Mouse (Mus musculus): ENCODE results near the gene Gm11127. TPM values are rescaled to one million over a fixed set of nuclear protein-coding genes. Genes with fewer than 3 reads are reported as not detected.
A peak's percentile ranks its signal among the peaks of the same experiment; 100 is the strongest.
"Not testable (repeated sequence)": the region's sequence is repeated elsewhere in the genome, so short reads cannot be mapped to it uniquely, and the experiment has no call there.

Gene Gm11127
- total RNA-seq, 2 experiments from 2014 or later: 2.4 to 2.5 TPM

DNA sequence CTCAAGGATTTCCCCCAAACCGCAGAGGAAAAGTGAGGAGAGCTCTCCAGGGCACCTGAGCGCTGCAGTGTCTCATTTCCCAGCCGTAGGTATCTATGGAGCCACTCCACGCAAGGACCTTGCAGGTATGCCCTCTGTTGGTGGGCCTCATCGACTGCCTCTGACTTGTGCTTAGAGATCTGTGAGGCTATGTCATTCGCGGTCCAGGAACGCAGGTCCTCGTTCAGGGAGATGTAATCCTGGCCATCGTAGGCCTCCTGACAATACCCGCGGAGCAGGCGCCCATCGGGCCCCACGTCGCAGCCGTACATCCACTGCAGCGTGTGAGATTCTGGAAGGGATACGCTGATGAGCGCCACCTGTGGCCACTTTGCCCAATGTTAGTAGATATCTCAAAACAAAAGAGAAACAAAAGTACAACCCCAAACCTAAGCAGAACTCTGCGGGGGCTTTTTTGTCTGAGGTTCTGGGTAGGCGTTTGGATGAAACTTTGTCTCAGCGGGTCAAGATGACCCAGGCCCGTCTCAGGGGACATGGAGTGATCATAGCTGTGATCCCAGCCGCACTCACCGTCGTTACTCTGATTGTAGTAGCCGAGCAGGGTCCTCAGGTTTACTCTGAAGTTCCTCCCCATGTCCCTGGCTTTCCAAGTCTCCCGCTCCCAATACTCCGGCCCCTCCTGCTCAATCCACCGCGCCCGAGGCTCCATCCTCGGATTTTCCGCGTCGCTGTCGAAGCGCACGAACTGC lies 26.4 kb downstream of the Gm11127 start:
- peak; percentile 50 for DNase-seq

DNA sequence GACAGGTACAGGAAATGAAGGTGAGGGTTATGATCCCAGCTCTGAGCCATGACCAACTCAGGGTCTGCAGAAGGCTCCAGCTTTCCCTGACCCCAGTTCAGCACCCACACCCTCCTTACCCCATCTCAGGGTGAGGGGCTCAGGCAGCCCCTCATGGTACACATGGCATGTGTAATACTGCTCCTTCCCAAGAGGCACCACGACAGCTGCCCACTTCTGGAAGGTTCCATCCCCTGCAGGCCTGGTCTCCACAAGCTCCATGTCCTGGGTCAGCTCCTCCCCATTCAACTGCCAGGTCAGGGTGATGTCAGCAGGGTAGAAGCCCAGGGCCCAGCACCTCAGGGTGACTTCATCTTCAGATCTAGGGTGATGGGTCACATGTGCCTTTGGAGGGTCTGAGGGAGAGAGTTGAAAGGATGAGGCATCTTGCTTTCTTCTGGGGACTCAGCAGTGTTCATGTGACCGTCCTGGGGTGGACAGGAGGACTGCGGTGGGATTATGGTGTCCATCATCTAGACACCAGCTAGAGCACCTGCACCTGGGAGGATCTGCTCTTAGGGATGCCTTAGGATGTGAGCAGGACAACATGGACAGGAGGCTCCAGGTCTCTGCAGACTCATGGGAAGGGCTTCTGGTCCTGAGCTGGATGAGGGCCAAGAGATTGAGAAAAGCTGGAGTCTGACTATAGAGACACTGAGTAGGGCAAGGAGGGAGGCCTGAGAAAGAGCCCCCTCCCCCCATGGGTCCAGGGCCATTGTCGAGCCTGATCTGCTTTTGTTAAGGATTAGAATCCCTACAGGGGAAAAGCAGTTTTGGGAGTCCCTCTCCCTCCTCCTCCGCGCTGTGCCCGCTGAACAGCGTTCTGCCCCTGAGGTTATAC lies 27.2 kb downstream of the Gm11127 start:
- DNase-seq: peak; percentile 27

DNA sequence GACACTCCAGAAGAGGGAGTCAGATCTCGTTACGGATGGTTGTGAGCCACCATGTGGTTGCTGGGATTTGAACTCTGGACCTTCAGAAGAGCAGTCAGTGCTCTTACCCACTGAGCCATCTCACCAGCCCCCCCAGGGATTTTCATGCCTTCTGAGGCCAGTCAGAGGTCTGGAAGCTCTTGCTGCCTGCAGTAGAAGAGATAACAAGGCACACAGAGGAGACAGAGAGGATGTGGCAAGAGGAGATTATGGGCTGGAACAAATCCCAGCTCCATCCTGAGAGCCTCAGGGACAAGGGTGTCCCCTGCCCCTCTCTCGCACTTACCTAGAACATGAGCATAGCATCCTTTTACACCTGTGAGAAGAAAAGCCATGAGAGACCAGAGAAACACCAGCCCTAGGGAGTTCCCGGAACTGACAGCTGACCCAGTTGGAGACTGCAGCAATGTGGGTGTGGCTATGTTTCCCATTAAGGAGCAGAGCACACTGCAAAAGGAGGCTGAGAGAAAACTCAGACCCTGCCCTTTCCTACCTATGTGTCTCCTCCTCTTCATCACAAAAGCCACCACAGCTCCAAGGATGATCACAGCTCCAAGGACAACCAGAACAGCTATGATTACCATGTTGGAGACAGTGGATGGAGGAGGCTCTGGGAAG lies 28.0 kb downstream of the Gm11127 start:
- DNase-seq: not testable (repeated sequence)

DNA sequence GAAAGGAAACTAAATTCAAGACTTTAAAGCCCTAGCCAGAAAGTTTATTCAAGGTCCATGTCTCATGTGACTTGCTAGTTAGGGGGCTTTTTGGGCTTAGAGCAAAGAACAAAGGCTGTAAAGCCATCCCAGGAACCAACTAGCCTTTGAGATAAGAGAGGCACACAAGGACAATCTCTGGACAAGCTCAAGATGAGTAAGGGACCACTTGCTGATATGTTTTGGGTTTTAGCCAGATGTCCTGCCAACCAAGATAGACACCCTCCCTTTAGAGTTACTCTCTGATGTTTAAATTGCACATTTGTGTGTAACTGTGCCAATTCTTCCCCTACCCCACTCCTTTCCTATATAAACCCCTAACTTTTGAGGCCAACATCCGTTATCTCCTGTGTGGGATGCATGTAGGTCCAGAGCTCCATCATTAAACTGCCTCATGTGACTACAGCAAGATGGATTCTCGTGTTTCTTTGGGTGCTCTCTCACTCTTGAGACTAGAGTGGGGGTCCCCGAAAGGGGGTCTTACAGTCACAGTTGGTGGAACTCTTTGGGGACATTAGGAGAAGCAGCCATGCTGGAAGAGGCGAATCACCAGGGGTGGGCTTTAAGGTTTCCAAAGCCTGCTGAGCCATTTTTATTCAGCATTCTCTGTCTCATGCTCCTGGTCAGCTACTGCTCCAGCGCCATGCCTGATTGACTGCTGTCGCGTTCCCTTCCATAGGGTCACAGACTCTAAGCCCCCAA lies 29.1 kb downstream of the Gm11127 start:
- no peak for DNase-seq

DNA sequence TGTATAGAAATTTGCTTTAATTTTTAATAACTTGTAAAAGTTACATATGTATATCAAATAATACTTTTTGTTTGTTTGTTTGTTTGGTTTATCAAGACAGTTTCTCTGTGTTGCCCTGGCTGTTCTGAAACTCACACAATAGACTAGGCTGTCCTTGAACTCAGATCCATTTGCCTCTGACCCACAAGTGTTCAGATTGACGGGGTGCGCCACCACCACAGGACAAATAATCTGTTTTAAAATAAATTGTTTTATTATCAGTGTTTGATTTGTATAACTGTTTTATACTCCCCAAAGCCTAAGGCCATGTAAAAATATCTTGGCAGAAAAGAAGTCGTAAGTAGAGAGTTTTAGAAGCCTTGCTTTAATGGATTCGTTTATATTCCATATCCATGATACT lies 30.5 kb downstream of the Gm11127 start:
- DNase-seq: no peak

DNA sequence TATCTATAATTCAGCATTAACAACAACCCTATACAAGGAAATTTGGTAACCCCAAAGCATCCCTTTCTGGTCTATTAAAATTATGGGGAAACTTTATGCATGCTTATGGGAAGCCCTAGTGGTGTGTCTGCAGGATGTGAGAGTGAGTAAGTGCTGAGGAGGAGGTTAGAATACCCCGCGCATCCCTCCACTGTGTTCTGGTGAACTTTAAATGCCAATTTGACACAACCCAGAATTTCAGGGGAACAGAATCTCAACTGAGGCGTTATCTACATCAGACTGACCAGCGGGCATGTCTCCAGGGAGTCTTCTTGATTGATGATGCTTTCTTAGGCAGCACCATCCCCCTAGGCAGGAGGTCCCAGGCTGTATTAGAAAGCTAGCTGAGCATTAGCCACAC lies 32.3 kb downstream of the Gm11127 start:
- no peak for DNase-seq

DNA sequence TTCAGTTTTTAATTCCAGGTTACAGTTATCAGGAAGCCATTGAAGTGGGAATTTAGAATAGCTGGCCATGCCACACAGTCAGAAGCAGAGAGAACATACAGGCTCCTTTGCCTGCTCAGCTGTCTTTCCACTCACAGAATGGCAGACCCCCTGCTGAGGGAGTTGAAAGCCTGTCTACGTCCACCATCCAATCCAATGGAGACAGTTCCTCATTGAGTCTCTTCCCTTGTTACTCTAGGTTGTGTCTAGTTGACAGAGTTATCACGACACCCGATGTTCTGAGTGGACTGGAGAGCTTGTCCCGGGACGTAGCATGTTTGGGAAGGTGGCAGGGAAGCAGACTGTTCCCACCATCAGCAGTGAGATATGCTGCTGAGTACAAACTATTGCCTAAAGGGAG lies 33.0 kb downstream of the Gm11127 start:
- no peak for DNase-seq

DNA sequence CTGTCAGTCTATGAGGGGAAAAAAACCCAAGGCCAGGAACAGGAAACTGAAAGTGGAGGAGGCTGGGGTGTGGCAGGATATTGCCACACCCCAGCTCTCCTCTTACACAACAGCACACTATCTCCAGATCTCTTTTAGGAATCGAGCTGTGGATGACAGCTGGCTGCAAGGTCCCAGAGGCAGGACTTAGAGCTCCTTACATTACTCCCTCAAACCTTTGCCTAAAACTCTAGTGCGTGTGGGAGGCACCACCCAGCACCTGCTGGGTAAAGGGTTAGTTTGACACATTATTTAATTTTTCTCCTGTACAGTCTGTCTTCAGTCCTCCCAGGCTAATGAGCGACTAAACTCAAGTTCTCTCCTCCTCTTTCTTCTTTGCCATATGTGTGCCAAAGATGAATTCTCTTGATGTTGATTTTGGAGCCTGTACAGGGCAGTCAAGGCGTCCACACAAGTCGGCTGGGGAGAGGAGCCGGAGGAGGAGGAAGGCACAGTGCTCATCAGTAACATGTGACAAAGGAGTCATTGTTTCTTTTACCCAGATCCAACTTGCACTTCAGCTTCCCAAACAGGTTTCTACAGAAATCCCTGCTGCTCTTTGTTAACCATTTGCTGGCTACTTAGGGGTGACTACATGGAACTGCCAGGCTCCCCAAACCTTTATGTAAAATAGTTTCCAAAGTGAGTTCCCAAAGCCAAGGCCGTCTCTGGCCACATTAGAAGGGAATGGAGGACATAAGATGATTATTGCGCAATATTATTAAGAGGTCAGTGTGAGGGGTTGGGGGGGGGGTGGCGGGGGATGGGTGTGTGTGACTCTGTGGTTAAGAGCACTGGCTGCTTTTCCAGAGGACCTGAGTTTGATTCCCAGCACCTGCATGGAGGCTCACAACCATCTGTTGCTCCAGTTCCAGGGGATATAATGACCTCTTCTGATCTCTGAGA lies 34.2 kb downstream of the Gm11127 start:
- peak; percentile 36 for DNase-seq

DNA sequence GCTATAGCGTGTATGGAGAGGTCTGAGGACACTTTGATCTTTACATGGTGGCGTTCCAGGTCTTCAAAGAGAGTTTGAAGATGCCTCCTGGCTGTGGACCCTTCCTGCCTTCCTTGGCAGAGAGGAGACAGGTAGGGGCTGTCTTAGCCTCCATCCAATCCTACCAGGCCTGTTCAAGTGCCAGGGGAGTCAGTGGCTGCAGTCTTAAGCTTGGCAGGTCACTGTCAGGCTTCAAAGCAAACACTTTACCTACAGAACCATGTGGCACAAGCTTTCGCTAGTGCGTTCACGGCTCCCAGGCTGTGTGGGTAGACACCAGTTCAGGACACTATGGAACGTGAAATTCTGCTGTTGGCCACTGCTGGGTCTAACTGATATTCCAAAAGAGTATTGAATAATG lies 35.2 kb downstream of the Gm11127 start:
- no peak for DNase-seq

DNA sequence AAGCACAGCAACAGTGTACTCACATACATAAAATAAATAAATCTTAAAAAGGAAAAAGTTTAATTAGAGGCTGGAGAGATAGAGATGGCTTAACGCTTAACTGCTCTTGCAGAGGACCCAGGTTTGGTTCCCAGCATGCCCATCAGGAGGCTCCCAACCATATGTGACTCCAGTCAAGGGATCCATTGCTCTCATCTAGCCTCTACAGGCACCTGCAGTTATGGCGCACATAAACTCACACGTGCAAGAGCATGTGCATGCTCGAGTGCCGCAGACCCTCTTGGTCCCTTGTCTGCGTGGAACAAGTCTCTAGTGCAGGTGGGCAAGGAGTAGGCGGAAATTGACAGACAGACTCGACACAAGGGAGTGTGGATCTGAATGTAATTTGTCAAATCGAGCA lies 36.1 kb downstream of the Gm11127 start:
- DNase-seq: no peak

DNA sequence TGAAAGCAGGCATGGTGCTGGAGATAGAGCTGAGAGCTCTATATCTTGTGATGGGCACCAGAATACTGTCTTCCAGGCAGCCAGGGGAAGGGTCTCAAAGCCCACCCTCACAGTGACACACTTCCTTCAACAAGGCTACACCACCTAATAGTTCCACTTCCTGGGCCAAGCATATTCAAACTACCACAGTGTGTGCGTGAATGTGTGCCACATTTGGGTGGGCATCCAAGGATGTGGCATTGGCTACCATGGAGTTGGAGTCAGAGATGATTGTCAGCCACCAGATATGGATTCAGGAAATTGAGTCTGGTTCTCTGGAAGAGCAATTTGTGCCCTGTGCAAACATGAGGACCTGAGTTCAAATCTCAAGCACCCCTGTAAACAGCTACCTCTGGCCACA lies 36.9 kb downstream of the Gm11127 start:
- DNase-seq: no peak

DNA sequence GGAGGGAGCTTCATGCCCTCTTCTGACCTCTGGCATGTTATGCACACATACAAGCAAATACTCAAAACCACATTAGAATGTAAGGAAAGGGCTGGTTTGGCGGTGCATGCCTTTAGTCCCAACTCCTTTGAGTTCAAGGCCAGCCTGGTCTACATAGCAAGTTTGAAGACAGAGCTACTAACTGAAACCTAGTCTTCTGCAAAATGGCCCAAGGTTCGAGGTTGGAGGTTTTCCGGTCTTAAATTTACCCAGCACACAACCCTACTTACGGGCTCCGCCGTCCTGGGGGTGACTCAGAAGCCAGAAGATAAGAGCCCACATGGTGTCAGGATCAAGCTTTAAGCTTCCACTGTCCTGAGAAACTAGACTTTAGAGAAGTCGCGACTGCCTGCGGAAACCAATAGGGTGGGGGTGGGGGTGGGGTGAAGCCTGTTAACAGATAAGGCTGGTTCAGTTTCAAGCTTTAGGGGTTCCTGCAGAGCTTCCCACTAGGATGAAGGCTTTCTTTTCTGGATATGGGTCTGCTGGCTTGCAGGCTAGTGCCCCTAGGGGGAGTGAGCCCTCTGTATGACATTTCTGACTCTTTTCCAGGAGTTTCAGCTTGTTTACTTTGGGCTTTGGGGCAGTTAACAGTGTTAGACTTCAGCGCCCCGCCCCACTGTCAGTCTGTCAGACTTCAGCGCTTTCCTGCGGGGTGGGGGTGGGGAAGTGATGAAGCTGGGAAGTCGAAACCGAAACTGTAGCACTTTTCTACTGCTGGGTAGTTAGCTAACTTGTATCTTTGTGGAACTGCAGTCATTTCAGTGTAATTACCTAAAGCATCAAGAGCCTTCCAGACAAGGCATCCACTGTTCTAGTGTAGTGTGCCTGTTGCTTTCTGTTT lies 37.7 kb downstream of the Gm11127 start, which contains the start of gene H2-T24:
TSS of gene H2-T24 (minus strand) at position 370 of the 883 bp plus-strand sequence.
- DNase-seq: peak; percentile 74

DNA sequence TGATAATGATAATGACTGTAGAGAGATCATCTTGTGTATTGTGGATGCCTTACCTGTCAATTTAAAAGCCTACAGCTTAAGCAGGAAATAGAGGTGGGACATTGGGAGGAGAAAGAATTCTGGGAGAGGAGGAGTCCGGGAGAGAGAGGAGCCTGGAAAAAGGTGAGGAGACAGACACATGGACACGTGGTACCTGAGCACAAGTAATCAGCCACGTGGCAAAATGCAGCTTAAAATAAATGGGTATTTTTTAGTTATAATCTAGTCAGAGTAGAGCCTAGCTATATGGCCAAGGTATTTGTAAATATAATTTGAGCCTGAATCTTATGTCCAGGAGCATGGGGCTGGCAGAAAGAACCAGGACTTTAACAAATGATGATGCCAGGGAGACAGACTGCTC lies 38.7 kb downstream of the Gm11127 start:
- DNase-seq: no peak

DNA sequence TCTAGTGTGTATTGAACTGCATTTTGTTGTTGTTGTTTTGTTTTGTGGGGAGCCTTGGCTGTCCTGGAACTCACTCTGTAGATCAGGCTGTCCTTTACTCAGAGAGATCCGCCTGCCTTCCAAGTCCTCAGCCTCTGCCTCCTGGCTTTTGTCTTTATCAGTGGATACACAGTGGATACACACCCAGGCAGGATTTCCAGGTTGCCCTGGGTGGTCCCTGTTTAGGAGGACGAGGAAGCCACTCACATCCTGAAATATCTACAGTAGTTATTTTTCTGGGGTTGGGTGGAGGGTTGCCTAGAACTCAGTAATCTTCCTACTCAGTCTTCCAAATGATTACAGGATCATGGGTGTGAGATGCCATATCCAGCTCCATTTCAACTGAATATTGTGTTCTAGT lies 39.2 kb downstream of the Gm11127 start:
- peak; percentile 15 for DNase-seq

DNA sequence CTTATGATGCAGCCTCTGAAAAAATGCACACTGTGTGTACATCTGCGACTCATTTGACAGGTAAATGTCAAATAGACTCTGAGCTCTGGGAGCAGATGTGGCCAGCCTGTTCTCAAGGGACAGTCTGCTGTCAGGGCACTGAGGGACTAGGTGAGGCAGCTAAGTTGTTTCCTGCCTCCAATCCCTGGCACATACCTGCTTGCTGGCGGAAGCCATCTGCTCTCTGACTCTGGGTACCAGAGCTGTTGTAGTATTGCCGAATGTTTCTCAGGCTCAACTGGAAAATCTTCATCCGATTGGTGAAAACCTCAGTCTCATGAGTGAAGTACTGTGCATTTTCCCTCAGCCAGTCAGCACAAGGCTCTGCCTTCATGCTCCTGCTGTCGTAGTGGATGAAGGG lies 41.1 kb downstream of the Gm11127 start:
- no peak for DNase-seq

DNA sequence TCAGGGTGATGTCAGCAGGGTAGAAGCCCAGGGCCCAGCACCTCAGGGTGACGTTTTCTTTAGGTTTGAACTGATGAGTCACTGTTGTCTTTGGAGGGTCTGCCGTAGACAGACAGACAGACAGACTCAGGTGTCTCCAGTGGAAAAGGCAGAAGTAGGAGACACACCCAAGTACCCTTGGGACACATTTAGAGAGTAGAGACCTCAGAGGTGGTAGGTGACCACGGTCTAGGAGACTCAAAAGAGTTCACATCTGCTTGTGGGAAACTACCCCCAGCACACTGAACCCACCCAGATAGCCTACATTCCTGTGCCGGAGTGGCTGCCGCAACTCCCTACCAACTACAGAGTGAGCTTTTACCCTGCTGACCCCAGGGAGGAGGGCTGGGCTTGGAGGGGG lies 43.2 kb downstream of the Gm11127 start:
- no peak for DNase-seq

All from adrenal gland, postnatal 10 days (tissue).